Mouse (Mus musculus): Measurements from ENCODE around the gene Ufsp1. TPM values are rescaled to one million over a fixed set of nuclear protein-coding genes. Genes with fewer than 3 reads are reported as not detected.

The Ufsp1 gene
- polyA plus RNA-seq, 1 experiment = 7.1 TPM

DNA sequence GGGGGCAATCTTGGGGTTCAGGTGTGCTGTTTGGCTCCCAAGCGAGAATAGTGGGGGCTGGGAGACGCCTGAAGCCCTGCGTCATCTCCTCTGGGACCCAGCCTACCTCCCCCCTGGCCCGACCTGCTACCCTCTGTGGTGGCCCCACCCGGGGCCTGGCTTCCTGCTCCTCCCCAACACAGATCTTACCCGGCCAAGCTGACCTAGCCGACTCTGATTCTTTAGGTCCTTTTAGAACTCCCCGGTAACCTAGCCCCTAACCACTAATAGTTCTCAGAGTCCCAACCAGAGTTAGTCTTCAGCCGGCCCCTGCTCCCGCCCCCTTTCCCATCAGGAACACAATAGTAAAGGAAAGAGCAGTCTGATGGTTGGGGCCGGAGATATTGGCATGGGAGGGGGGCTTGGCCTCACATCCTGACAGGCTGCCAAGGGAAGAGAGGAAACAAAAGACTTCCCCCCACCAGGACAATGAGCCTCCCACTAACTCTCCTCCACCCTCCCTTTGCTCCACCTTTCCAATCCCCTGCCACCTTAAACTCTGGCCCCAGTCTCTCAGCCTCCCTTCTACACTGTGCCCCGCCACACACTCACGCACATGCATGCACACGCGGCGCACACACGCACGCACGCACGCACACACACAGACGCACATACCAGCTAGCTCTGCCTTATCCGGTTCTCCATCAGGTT is 45.0 kb downstream of the Ufsp1 start:
- TF ChIP-seq CTCF (IDR thresholded peaks at IDR 0.05; ENCODE audit: insufficient read depth, low read length) (no peak), POLR2A (IDR thresholded peaks at IDR 0.05; ENCODE audit: borderline replicate concordance, extremely low read depth, low read depth, low read length) (0 out of 2 replicates have a peak, but pooled peaks have one; percentile 23)
- WGBS = 17% methylated on average over 22 of the region's 22 CpGs
- Histone ChIP-seq H3K4me1 (ENCODE audit: control insufficient read depth, insufficient read depth, low read length) (peaks cover 5% of the 10 kb centered on the region), H3K4me3 (replicated peaks; ENCODE audit: extremely low read depth, low read depth, low read length) (peak overlapping the region; percentile 60)
- DNase-seq = peak; percentile 46

DNA sequence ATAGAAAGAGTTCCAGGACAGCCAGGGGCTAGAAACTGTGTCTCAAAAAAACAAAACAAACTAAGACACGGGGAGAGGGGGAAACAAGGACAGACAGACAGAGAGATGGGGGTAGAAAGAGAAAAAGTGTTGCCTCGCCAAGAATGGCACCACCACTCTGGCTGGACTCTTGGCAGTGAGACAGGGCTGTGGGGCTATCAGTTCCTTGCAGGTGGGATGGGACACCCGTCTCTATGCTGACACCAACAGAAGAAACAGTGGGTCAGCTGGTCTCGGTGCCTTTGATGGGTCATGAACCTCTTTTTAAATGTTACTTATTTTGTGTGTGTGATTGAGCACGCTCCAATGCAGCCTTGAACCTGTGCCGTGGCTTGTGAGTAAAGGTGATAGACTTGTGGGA is 45.8 kb downstream of the Ufsp1 start:
- peaks cover 5% of the 10 kb centered on the region for H3K4me1 ChIP-seq (ENCODE audit: control insufficient read depth, insufficient read depth, low read length)
- no peak for TF ChIP-seq POLR2A (IDR thresholded peaks at IDR 0.05; ENCODE audit: borderline replicate concordance, extremely low read depth, low read depth, low read length)
- no peak for TF ChIP-seq CTCF (IDR thresholded peaks at IDR 0.05; ENCODE audit: insufficient read depth, low read length)
- WGBS = 67% methylated on average over 6 of the region's 6 CpGs
- H3K4me3 ChIP-seq (replicated peaks; ENCODE audit: extremely low read depth, low read depth, low read length) = no peak overlapping the region
- DNase-seq = no peak

DNA sequence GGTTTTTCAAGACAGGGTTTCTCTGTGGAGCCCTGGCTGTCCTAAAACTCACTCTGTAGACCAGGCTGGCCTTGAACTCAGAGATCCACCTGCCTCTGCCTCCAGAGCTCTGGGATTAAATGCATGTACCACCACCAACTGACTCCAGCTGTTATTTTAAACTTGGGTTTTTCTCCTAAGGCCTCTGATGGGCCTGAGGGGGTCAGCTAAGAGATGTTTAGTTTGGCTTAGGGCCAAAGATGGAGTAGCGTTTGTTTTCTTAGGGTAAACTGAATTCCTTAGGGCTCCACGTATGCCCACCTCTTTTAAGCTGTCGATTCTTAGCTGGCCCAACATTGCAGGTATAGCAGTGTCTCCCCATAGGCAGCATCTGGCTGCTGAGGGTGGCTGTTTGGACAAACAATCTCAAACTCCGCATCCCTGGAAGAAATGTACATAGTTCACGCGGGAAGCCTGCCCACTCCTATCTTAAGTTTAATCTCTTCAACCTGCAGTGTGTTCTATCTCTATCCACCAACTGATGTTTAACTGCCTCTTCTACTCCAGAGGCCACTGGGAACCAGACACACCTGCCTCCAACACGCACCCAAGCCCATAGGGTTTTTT is 48.1 kb downstream of the Ufsp1 start:
- DNase-seq = no peak
- WGBS = 36% methylated on average over 7 of the region's 7 CpGs
- TF ChIP-seq POLR2A (IDR thresholded peaks at IDR 0.05; ENCODE audit: borderline replicate concordance, extremely low read depth, low read depth, low read length) (no peak), CTCF (IDR thresholded peaks at IDR 0.05; ENCODE audit: insufficient read depth, low read length) (no peak)
- Histone ChIP-seq H3K4me1 (ENCODE audit: control insufficient read depth, insufficient read depth, low read length) (peaks cover 7% of the 10 kb centered on the region), H3K4me3 (replicated peaks; ENCODE audit: extremely low read depth, low read depth, low read length) (no peak overlapping the region)

DNA sequence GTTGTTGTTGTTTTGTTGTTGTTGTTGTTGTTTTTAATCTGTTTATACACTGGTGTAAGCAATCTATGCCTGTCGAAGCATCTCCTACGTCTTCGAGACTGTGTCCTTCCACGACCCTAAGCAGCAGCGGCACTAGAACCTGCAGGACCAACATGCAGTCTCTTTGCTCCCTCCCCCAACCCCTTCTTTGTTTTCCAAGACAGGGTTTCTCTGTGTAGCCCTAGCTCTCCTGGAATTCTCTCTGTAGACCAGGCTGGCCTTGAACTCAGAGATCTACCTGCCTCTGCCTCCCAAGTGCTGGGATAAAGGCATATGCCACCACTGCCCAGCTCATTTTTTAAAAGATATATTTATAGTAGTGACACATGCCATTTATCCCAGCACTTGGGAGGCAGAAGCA is 49.0 kb downstream of the Ufsp1 start:
- WGBS = 90% methylated on average over 5 of the region's 5 CpGs
- no peak for DNase-seq
- peaks cover 10% of the 10 kb centered on the region for H3K4me1 ChIP-seq (ENCODE audit: control insufficient read depth, insufficient read depth, low read length)
- TF ChIP-seq POLR2A (IDR thresholded peaks at IDR 0.05; ENCODE audit: borderline replicate concordance, extremely low read depth, low read depth, low read length) (no peak), CTCF (IDR thresholded peaks at IDR 0.05; ENCODE audit: insufficient read depth, low read length) (no peak)
- H3K4me3 ChIP-seq (replicated peaks; ENCODE audit: extremely low read depth, low read depth, low read length) = no peak overlapping the region

DNA sequence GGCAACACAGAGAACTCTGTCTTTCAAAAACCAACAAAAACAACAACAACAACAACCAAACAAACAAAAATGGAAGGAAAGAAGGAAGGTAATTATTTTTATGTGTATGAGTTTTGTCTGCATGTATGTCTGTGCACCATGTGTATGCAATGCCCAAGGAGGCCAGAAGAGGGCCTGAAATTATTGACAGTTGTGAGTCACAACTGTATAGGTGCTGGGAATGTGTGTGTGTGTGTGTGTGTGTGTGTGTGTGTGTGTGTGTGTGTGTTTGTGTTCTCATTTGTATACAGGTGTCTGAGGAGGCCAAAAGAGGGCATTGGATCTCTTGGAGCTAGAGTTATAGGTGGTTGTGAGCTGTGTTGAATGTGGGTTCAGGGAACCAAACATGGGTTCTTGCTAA is 49.4 kb downstream of the Ufsp1 start:
- Histone ChIP-seq H3K4me1 (ENCODE audit: control insufficient read depth, insufficient read depth, low read length) (peaks cover 11% of the 10 kb centered on the region), H3K4me3 (replicated peaks; ENCODE audit: extremely low read depth, low read depth, low read length) (no peak overlapping the region)
- TF ChIP-seq POLR2A (IDR thresholded peaks at IDR 0.05; ENCODE audit: borderline replicate concordance, extremely low read depth, low read depth, low read length) (no peak), CTCF (IDR thresholded peaks at IDR 0.05; ENCODE audit: insufficient read depth, low read length) (no peak)
- DNase-seq = no peak

Other genes starting within 250 kb of the Ufsp1 start
- gene Ap1s1, start 248.5 kb upstream of the Ufsp1 start, polyA plus RNA-seq (2012; rRNA removed) = 29.0 and 32.0 TPM in 2 replicates
- 19.8 and 22.0 TPM in 2 replicates for gene Serpine1, start 222.4 kb upstream of the Ufsp1 start, polyA plus RNA-seq (2012; rRNA removed)
- 24.4 and 26.8 TPM in 2 replicates for gene Trim56, start 178.4 kb upstream of the Ufsp1 start, polyA plus RNA-seq (2012; rRNA removed)
- 4.3 TPM in 1 of 2 replicates, not detected in the other for gene Muc3, start 145.3 kb upstream of the Ufsp1 start, polyA plus RNA-seq (2012; rRNA removed)
- gene Muc3a, start 82.2 kb upstream of the Ufsp1 start, polyA plus RNA-seq (2012; rRNA removed) = 0.26 and 0.74 TPM in 2 replicates
- 2.0 and 3.3 TPM in 2 replicates for gene Ache, start 7.1 kb upstream of the Ufsp1 start, polyA plus RNA-seq (2012; rRNA removed)
- 107 and 136 TPM in 2 replicates for gene Srrt, start 13.0 kb downstream of the Ufsp1 start, polyA plus RNA-seq (2012; rRNA removed)
- 52.6 and 55.2 TPM in 2 replicates for gene Trip6, start 19.8 kb downstream of the Ufsp1 start, polyA plus RNA-seq (2012; rRNA removed)
- 22.5 and 24.1 TPM in 2 replicates for gene Slc12a9, start 39.0 kb downstream of the Ufsp1 start, polyA plus RNA-seq (2012; rRNA removed)
- gene Ephb4, start 55.5 kb downstream of the Ufsp1 start, polyA plus RNA-seq (2012; rRNA removed) = 105 and 123 TPM in 2 replicates
- 0.45 and 0.83 TPM in 2 replicates for gene Zan, start 182.4 kb downstream of the Ufsp1 start, polyA plus RNA-seq (2012; rRNA removed)
- 28.4 and 32.4 TPM in 2 replicates for gene Pop7, start 207.9 kb downstream of the Ufsp1 start, polyA plus RNA-seq (2012; rRNA removed)
- 37.0 and 45.3 TPM in 2 replicates for gene Gigyf1, start 223.9 kb downstream of the Ufsp1 start, polyA plus RNA-seq (2012; rRNA removed)
- gene Epo, start 238.6 kb downstream of the Ufsp1 start, polyA plus RNA-seq (2012; rRNA removed) = not detected in 2 replicates
- gene Gnb2, start 238.9 kb downstream of the Ufsp1 start, polyA plus RNA-seq (2012; rRNA removed) = 1,063 and 1,258 TPM in 2 replicates